Mouse (Mus musculus): ENCODE results near the gene Dppa1. TPM values are rescaled to one million over a fixed set of nuclear protein-coding genes. Genes with fewer than 3 reads are reported as not detected.
"Not testable (repeated sequence)": the region's sequence is repeated elsewhere in the genome, so short reads cannot be mapped to it uniquely, and the experiment has no call there.

Dppa1 gene
- polyA plus RNA-seq, 1 experiment from 2014 or later = not detected

DNA sequence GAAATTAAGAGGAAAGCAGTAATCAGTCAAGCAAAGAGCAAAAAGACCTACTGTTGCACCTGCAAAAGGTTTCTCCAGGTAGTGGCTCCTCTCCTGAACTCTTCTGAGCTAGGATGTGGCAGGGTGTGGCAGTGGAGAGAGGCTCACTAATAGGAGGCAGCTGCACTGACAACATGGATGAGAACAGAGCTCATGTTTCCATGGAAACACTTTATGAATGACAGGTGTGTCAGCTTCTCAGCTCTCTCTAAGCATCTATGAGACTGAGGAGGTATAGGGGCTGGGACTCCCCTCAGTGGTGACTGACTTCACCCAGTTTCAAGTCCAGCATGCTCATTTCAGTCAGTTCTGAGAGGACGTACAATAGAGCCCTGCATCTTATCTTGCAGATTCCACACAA, 15.8 kb upstream of the Dppa1 start:
- Histone ChIP-seq H3K4me1 (replicated peaks; ENCODE audit: control insufficient read depth, insufficient read depth, low read length) (no peaks in the 10 kb centered on the region), H3K4me2 (replicated peaks; ENCODE audit: low read depth) (no peak overlapping the region), H3K9ac (ENCODE audit: low read depth, low read length) (no peak overlapping the region), H3K9me3 (ENCODE audit: control insufficient read depth) (no peaks in the 10 kb centered on the region), H3K36me3 (ENCODE audit: control insufficient read depth, insufficient read depth) (no peaks in the 10 kb centered on the region), H3K27ac (ENCODE audit: low read depth, low read length) (no peak overlapping the region), H3K27me3 (replicated peaks; ENCODE audit: control insufficient read depth, insufficient read depth, low read length) (no peaks in the 10 kb centered on the region), H3K4me3 (ENCODE audit: low read depth, low read length) (no peak overlapping the region)
- 47% methylated on average over 1 of the region's 1 CpGs for WGBS
- TF ChIP-seq CTCF (IDR thresholded peaks at IDR 0.05; ENCODE audit: low read depth) = no peak
- no peak for ATAC-seq

- Histone ChIP-seq H3K27me3 (replicated peaks; ENCODE audit: control insufficient read depth, insufficient read depth, low read length) (no peaks in the 10 kb centered on the region), H3K9me3 (ENCODE audit: control insufficient read depth) (no peaks in the 10 kb centered on the region), H3K4me1 (replicated peaks; ENCODE audit: control insufficient read depth, insufficient read depth, low read length) (no peaks in the 10 kb centered on the region), H3K4me3 (ENCODE audit: low read depth, low read length) (no peak overlapping the region), H3K36me3 (ENCODE audit: control insufficient read depth, insufficient read depth) (no peaks in the 10 kb centered on the region), H3K27ac (ENCODE audit: low read depth, low read length) (no peak overlapping the region), H3K9ac (ENCODE audit: low read depth, low read length) (no peak overlapping the region), H3K4me2 (replicated peaks; ENCODE audit: low read depth) (no peak overlapping the region)
- ATAC-seq = no peak
- no peak for TF ChIP-seq CTCF (IDR thresholded peaks at IDR 0.05; ENCODE audit: low read depth)
- 81% methylated on average over 3 of the region's 3 CpGs for WGBS
These were observed 7.5 kb upstream of the Dppa1 start for GRCm38 (mm10) chr11:46636568-46636967.

- not testable (repeated sequence) for H3K4me3 ChIP-seq (ENCODE audit: low read depth, low read length); H3K9ac ChIP-seq (ENCODE audit: low read depth, low read length); H3K27me3 ChIP-seq (replicated peaks; ENCODE audit: control insufficient read depth, insufficient read depth, low read length); H3K4me1 ChIP-seq (replicated peaks; ENCODE audit: control insufficient read depth, insufficient read depth, low read length); ATAC-seq; H3K36me3 ChIP-seq (ENCODE audit: control insufficient read depth, insufficient read depth); H3K9me3 ChIP-seq (ENCODE audit: control insufficient read depth); H3K4me2 ChIP-seq (replicated peaks; ENCODE audit: low read depth); H3K27ac ChIP-seq (ENCODE audit: low read depth, low read length)
- 79% methylated on average over 4 of the region's 4 CpGs for WGBS
These were observed 6.5 kb upstream of the Dppa1 start for GRCm38 (mm10) chr11:46635516-46635915.

DNA sequence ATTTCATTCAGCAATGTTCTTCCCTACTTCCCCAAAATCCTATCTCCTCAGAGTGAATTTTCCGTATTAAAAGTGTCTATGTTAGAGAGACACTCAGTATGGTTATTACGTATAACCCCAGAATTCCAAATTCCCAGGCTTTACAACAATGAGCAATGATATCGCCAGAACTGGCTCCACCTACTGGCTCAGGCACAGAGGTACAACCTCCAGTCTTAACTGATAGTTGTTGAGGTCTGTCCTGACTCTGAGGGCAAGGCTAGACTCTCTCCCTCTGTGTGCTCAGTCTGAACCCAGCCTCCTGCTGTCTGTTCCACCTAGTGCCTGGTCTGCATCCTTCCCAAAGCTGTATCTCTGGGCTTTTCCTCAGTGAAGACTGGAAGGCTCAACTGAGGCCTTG, 2.6 kb upstream of the Dppa1 start:
- 25% methylated on average over 3 of the region's 3 CpGs for WGBS
- no peaks in the 10 kb centered on the region for H3K27me3 ChIP-seq (replicated peaks; ENCODE audit: control insufficient read depth, insufficient read depth, low read length)
- H3K36me3 ChIP-seq (ENCODE audit: control insufficient read depth, insufficient read depth) = no peaks in the 10 kb centered on the region
- H3K27ac ChIP-seq (ENCODE audit: low read depth, low read length) = no peak overlapping the region
- H3K9me3 ChIP-seq (ENCODE audit: control insufficient read depth) = no peaks in the 10 kb centered on the region
- no peak overlapping the region for H3K9ac ChIP-seq (ENCODE audit: low read depth, low read length)
- peak; percentile 70 for TF ChIP-seq CTCF (IDR thresholded peaks at IDR 0.05; ENCODE audit: low read depth)
- no peaks in the 10 kb centered on the region for H3K4me1 ChIP-seq (replicated peaks; ENCODE audit: control insufficient read depth, insufficient read depth, low read length)
- no peak overlapping the region for H3K4me2 ChIP-seq (replicated peaks; ENCODE audit: low read depth)
- no peak overlapping the region for H3K4me3 ChIP-seq (ENCODE audit: low read depth, low read length)
- no peak for ATAC-seq

DNA sequence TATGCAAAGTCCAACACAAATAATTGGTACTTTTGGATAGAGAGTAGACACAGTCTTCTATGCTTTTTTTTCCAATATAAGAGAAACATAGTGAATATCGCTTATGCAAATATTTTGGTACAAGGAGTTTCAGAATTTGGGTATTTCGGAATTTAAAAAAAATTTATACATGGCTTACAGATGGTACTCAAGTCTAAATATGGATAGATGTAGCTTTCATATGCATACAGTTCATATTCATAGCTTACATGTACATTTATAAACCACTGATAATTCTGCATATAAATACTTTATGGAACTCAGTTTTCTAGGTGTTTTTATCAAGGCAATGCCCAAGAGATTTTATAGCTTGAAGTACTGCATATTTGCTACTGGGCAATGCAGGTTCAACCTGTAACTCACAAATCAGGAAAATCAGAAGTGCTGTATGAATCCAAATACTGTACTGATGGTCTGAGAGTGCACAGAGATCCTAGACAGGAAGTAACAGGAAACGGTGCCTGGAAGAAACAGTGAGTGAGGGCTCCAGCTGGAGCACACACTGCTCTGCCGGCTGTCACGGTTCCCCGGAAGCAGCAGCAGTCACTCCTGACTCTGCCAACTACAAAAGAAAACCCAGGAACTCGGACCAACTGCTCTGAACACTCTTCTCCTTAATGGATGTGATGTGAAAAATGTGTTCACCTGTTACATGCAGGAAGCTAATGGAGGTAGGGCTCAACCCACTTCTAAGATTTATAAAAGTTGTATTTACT, 8.5 kb downstream of the Dppa1 start:
- H3K4me1 ChIP-seq (replicated peaks; ENCODE audit: control insufficient read depth, insufficient read depth, low read length) = no peaks in the 10 kb centered on the region
- H3K4me2 ChIP-seq (replicated peaks; ENCODE audit: low read depth) = no peak overlapping the region
- H3K9me3 ChIP-seq (ENCODE audit: control insufficient read depth) = no peaks in the 10 kb centered on the region
- no peak overlapping the region for H3K4me3 ChIP-seq (ENCODE audit: low read depth, low read length)
- H3K27me3 ChIP-seq (replicated peaks; ENCODE audit: control insufficient read depth, insufficient read depth, low read length) = no peaks in the 10 kb centered on the region
- 55% methylated on average over 7 of the region's 7 CpGs for WGBS
- H3K36me3 ChIP-seq (ENCODE audit: control insufficient read depth, insufficient read depth) = no peaks in the 10 kb centered on the region
- no peak for TF ChIP-seq CTCF (IDR thresholded peaks at IDR 0.05; ENCODE audit: low read depth)
- H3K9ac ChIP-seq (ENCODE audit: low read depth, low read length) = no peak overlapping the region
- no peak overlapping the region for H3K27ac ChIP-seq (ENCODE audit: low read depth, low read length)
- no peak for ATAC-seq

DNA sequence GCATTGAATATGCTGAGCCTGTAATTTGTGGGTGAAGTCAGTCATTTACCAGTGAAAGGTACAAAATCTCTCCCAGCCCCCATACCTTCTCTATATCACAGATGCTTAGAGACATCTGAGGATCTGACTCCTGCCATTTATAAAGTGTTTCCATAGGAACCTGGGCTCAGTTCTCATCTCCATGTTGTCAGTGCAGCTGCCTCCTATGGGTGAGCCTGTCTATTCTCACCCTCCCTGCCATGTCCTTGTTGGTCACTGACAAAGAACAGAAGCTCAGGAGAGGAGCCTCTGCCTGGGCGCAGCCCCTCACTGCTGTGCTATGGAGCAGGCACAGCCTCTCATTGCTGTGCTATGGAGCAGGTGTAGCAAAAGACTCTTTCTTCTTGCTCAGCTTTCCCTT, 9.1 kb downstream of the Dppa1 start:
- H3K27ac ChIP-seq (ENCODE audit: low read depth, low read length) = no peak overlapping the region
- H3K9ac ChIP-seq (ENCODE audit: low read depth, low read length) = no peak overlapping the region
- 77% methylated on average over 1 of the region's 1 CpGs for WGBS
- no peaks in the 10 kb centered on the region for H3K9me3 ChIP-seq (ENCODE audit: control insufficient read depth)
- H3K4me3 ChIP-seq (ENCODE audit: low read depth, low read length) = no peak overlapping the region
- no peak for ATAC-seq
- no peak overlapping the region for H3K4me2 ChIP-seq (replicated peaks; ENCODE audit: low read depth)
- H3K27me3 ChIP-seq (replicated peaks; ENCODE audit: control insufficient read depth, insufficient read depth, low read length) = no peaks in the 10 kb centered on the region
- H3K36me3 ChIP-seq (ENCODE audit: control insufficient read depth, insufficient read depth) = no peaks in the 10 kb centered on the region
- TF ChIP-seq CTCF (IDR thresholded peaks at IDR 0.05; ENCODE audit: low read depth) = no peak
- H3K4me1 ChIP-seq (replicated peaks; ENCODE audit: control insufficient read depth, insufficient read depth, low read length) = no peaks in the 10 kb centered on the region

GRCm38 (mm10) chr11:46592416-46592815, 36.6 kb downstream of the Dppa1 start:
- Histone ChIP-seq H3K4me3 (ENCODE audit: low read depth, low read length) (no peak overlapping the region), H3K9ac (ENCODE audit: low read depth, low read length) (no peak overlapping the region), H3K4me2 (replicated peaks; ENCODE audit: low read depth) (no peak overlapping the region), H3K27ac (ENCODE audit: low read depth, low read length) (no peak overlapping the region), H3K4me1 (replicated peaks; ENCODE audit: control insufficient read depth, insufficient read depth, low read length) (no peaks in the 10 kb centered on the region), H3K36me3 (ENCODE audit: control insufficient read depth, insufficient read depth) (no peaks in the 10 kb centered on the region), H3K27me3 (replicated peaks; ENCODE audit: control insufficient read depth, insufficient read depth, low read length) (no peaks in the 10 kb centered on the region), H3K9me3 (ENCODE audit: control insufficient read depth) (no peaks in the 10 kb centered on the region)
- ATAC-seq = no peak
- TF ChIP-seq CTCF (IDR thresholded peaks at IDR 0.05; ENCODE audit: low read depth) = no peak
- WGBS = 87% methylated on average over 2 of the region's 2 CpGs

Data from intestine, postnatal 0 days (tissue).